Mouse (Mus musculus) thymus, adult 18-20 months (tissue): ENCODE data around the gene Epop.

Experiments
- DNase-seq, 2 experiments: peaks; one replicate each; pipeline ENCODE4 v3.0.0; 2022; ENCODE audit warnings: mixed read lengths in 2 of 2

The Epop gene

GRCm38 (mm10) chr11:97627556-97628302 is 1.8 kb downstream of the Epop start:
- DNase-seq, result no peak

GRCm38 (mm10) chr11:97626850-97627249 is 2.7 kb downstream of the Epop start:
- no peak for DNase-seq

DNA sequence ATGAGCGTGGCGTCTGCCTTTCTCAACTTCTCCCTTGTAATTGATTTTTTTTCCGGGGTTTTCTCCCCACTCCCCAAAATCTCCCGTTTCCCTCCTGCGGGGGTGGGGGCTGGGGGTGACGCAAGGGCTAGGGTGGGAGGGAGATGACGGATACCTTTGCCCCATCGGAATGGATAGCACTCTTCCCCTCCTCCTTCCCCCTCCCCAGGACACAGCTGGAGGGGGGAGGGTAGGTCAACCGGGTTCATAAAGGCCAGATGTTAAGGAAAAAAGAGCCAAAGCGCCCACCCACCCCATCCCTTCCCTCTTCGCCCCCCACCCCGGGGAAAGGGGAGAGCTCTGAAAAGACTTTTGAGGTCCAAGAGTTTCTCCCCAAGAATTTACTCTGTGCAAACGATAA is 3.1 kb downstream of the Epop start:
- no peak for DNase-seq

DNA sequence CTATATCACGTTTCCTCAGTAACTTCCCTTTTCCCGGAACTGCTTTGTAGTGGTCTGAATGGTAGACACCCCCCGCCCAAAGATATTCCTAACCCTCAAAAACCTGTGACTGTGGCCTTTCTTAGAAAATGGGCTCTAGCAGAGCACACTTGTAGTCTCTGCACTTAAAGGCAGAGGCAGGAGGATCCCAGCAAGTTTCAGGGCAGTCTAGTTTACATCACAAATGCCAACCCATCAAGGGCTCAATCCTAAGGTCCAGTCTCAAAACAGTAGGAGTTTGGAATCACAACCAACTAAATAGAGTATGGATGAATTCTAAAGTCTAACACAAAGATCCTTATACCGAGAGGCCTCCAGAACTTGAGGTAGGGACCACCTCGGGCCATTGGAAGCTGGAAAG is 4.0 kb downstream of the Epop start:
- no peak for DNase-seq

- no peak for DNase-seq
Measured at GRCm38 (mm10) chr11:97623166-97623565, 6.3 kb downstream of the Epop start.

GRCm38 (mm10) chr11:97622440-97622839 is 7.1 kb downstream of the Epop start:
- peak; percentile 27 to 36 for DNase-seq

GRCm38 (mm10) chr11:97619391-97619795 is 10.1 kb downstream of the Epop start:
- no peak for DNase-seq

DNA sequence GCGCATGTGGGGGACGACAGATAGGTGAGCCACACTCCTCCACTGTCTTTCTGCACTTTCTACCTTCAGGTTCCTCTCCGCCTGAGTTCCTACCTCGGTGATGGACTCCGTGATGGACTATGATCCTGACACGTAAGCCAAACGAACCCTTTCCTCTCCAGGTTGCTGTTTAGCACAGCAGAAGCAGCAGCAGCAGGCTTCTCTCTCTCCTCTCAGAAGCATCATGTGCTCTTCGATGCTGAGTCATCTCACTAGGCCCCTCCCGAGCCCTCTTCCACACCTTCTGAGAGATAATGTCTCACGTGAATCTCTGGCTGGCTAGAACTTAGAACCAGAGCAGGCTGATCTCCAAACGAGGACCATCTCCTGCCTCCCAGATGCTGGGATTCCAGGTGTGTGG is 11.1 kb downstream of the Epop start:
- DNase-seq, result no peak

DNA sequence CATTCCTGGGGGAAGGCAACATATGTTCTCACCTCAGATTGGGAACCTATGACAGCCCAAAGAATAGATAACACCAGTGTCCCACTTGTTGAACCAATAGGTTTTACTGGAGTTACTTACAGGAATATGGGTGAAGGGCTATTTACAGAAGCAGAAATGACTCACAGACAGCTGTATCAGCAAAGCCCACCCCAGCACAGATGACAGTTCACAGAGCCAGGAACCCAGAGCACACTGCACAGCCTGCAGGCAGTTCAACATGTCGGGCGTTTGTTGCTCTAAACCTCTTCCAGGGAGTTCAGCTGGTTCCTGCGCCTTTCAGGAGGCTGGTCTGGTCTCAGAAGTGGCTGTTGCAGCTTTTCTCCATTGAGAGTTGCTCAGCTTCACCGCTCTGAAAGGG is 14.2 kb downstream of the Epop start:
- DNase-seq, result no peak

DNA sequence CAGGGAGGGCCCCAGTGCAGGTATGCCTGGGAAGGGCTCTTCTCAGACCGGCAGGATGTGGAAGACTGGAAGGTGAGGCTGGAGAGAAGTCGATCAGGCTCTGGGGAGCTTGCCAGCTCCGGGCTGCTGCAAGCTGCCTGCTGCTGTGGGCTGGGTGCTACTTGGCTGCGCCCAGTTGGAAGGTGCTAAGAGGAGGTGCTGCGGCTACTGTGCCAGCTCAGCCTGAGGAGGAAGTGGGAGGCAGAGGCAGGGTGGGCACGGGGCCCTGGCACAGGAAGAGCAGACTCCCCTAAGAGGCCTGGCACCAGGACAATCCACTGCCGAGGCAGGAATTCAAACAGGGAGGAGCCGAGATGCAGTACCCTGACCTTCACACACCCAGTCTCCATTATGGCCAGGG is 18.4 kb downstream of the Epop start:
- no peak for DNase-seq

DNA sequence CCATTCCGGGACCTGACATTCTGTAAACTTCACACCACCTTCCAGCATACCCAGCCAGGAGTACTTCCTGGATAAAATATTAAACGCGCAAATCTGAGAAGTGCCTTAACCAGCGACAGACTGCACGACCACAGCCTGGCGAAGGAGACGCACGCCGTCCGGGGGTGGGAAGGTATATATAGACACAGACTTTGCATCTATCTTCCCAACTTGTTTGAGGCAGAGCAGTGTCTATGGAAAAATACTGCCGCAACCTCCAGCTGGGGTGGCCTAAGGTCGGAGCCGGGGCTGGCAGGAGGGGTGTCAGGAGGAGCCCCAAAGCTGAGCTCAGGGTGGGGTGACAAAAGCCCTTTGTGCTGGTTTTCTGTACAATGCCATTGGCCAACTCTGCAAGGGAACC is 19.8 kb downstream of the Epop start:
- no peak for DNase-seq

- no peak for DNase-seq
Measured at GRCm38 (mm10) chr11:97608933-97609332, 20.6 kb downstream of the Epop start.

- DNase-seq, result no peak
Measured at GRCm38 (mm10) chr11:97607056-97607725, 22.3 kb downstream of the Epop start.

DNA sequence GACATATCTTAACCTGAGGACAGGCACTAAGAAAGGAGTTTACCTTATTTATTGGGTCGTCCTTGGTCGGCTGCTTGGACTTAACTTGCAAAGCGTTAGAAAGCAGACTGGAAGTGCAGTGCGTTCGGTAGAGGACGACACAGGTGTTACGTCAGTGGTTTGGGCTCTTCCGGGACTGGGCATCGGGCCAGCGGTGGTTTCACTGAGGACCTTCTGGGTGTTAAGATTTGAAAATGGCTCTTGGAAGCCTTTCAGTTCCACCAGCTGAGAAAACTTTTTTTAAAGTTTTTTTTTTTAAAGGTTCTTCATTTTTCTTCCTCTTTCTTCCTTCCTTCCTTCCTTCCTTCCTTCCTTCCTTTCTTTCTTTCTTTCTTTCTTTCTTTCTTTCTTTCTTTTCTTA is 25.6 kb downstream of the Epop start:
- no peak for DNase-seq

DNA sequence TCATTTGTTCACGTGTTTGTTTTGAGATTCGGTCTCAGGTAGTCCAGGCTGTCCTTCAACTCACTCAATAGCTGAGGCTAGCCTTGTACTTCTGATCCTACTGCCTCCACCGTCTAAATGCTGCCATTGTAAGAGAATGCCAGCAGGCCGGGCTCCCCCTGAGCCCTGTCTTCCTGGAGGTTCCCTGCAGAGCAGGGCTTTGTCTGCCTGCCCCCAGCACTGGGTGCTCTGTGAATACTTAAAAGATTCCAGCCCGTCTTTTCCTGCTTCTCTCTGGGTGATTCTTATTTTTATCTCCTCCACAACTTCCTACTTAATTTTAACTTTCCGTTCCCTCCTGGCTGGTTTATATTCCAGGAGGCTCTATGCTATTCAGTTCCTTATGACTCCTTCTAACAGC is 27.3 kb downstream of the Epop start:
- DNase-seq, result no peak

DNA sequence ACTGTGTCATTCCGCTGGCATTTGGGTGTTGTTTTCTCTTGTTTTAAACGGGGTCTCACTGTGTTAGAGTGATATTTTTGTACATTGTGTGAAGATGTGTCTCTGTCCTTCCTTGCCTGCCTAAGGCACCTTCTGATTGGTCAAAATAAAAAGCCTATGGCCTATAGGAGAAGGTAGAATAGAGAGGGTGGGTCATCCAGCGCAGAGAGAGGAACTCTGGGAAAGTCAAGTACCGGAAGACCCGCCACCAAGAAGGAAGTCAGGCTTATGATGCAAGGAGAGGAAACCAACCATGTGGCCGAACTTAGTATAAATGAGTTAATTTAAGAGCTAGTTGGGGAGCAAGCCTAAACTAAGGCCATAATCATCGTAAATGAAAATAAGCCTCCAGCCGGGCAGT is 30.4 kb downstream of the Epop start:
- no peak for DNase-seq

DNA sequence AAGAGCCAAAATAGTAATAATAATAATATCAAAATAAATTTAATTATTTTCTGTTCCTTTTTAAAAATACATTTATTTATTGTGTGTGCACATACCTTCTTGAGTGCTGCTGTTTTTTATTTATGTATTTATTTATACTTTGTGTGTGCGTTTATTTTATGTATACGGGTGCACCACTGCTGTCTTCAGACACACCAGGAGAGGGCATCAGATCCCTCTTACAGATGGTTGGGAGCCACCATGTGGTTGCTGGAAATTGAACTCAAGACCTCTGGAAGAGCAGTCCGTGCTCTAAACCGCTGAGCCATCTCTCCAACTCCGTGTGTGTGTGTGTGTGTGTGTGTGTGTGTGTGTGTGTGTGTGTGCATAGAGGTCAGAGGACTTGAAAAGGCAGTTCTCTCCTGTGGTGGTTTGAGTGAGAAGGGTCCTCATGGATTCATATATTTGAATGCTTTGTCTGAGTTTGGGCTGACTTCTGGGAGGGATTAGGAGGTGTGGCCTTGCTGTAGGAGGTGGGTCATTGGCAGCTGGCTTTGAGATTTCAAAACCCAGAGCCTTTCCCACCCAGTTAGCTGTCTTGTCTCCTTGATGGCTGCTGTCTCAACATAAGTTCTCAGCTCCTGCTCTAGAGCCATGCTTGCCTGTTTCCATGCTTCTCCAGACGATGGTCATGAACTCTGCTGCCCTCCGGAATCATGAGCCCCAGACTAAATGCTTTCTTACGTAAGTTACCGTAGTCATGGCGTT is 31.4 kb downstream of the Epop start:
- no peak for DNase-seq

GRCm38 (mm10) chr11:97594136-97594535 is 35.4 kb downstream of the Epop start:
- no peak for DNase-seq

DNA sequence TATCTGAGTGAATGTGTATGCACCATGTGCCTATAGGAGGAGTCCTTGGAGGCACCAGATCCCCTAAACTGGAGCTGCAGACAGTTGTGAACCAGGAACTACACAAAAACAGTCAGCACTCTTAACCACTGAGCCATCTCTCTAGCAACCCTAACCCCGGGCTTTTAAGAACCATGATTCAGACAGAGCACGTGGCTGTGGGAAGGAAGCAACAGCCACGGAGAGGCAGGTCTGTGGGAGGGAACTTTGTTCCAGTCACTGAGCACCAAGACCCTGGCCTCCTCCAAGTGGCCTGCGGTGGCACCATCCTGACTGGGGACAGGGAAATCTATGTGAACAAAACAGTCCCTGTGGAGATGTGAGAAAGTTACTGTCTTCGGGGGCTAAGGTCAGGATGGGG is 37.6 kb downstream of the Epop start:
- DNase-seq, result no peak

GRCm38 (mm10) chr11:97590227-97590960 is 39.1 kb downstream of the Epop start:
- DNase-seq, result no peak

- DNase-seq, result no peak
Measured at GRCm38 (mm10) chr11:97589216-97589615, 40.3 kb downstream of the Epop start.

DNA sequence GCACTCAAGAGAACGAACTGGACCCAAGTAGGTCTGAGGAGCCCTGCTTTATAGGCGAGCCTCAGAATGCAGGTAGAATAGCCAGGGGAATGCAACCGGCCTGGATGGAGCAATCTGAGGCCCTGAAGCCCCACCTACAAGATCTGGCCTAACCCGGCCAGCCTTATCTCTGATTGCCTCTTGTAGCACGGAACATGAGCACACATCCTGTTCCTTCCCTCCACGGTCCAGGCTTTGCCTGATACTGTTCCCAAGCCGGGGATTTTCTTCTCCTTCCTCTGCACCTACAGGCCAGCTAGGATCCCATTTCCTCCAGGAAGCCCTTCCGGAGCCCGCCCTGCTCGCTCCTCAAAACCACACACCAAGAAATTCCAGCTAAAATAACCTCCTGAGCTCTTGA is 43.6 kb downstream of the Epop start:
- no peak for DNase-seq

DNA sequence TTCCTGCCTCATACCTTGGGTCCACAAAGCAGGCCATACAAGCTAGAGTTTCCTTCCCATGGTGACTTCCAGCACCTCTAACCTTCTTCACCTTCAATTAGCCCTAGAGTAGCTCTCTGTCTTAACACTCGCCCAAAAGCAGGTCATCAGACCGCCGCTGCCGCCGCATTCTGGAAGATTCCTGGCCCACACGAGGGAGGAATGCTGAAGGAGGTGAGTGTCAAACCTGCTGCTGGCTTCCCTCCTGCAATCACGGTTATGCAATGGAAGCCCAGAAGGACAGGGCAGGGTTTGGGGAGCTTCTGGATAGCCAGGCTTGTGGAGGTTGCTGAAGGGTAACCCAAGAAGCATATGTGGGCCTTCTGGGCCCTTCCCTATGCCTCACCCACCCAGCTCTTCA is 45.0 kb downstream of the Epop start:
- DNase-seq, result no peak
